Comparison of ENCODE assay signal across 11 mouse cellular contexts in the genomic region with DNA sequence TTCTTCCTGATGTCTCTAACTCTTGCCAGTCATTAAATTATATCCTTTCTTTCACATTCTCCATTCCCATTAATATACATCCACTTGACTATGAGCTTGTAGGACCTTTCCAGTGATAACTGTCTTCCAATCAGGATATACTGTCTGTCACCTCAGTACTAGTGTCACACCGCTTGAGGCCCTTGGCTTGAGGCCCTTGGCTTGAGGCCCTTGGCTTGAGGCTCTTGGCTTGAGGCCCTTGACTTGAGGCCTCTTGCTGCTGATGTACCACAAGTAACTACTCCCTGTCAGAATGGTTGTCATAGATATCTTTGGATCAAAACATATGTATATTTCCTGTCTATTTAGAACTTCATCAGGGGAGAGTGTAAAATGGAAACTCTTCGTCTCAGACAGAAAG.
A peak's percentile ranks its signal among the peaks of the same experiment; 100 is the strongest.
DNase-seq lines count a peak whose midpoint lies in the region.
"Had no signal": no experiment of that assay in that cellular context is flagged by ENCODE, and none has a peak within 500 bp of the region (broad histone marks: within the 10 kb centered on the region; RNA-seq: fewer than 3 reads in every experiment).

No protein-coding gene starts in this region.

- intact Hi-C loops in heart, postnatal 10 days (cut with DNase I), result no loop called here
- intact Hi-C loops in left cerebral cortex, postnatal 4 days (cut with DNase I), result no loop called here

- peak; percentile 91 to 95 for DNase-seq in cerebellum, postnatal 14 days
- no peak for DNase-seq in cerebellum, adult 9-10 months
- DNase-seq in heart, postnatal 10 days, result peak; percentile 3 to 10
- DNase-seq in heart, adult 9 months (ENCODE audit: low spot score in 2 of 2), result no peak
- DNase-seq in left cerebral cortex, postnatal 4 days, result peak; percentile 69
- DNase-seq in left cerebral cortex, adult 18-20 months (ENCODE audit: low spot score in 2 of 2), result no peak
- DNase-seq: adrenal gland, adult 2 months; adrenal gland, postnatal 25 days; gastrocnemius, postnatal 36 days; heart, adult 11 months; kidney, adult 2 months had no signal

Comparison
In these comparisons a context has a peak if more than half of its experiments do, and no peak if none do; other contexts are left out.
1. DNase-seq: peak in cerebellum, postnatal 14 days (2 of 2), heart, postnatal 10 days (2 of 2) and left cerebral cortex, postnatal 4 days (single experiment); none in cerebellum, adult 9-10 months (single experiment), heart, adult 9 months (0 of 2) and left cerebral cortex, adult 18-20 months (0 of 2).